Mouse (Mus musculus): ENCODE measurements around the gene Gabrd. TPM values are rescaled to one million over a fixed set of nuclear protein-coding genes. Genes with fewer than 3 reads are reported as not detected.

The Gabrd gene
- polyA plus RNA-seq, 1 experiment from 2014 or later, result not detected

GRCm38 (mm10) chr4:155371797-155372735, 25.8 kb downstream of the Gabrd start:
- WGBS, result 80% methylated on average over 5 of the region's 5 CpGs
- H3K9me3 ChIP-seq (replicated peaks), result no peaks in the 10 kb centered on the region
- H3K4me2 ChIP-seq (replicated peaks), result no peak overlapping the region

GRCm38 (mm10) chr4:155370737-155371715, 26.9 kb downstream of the Gabrd start:
- H3K9ac ChIP-seq, result no peak overlapping the region
- 90% methylated on average over 15 of the region's 15 CpGs for WGBS
- H3K36me3 ChIP-seq, result no peaks in the 10 kb centered on the region
- no peak overlapping the region for H3K4me3 ChIP-seq
- H3K4me2 ChIP-seq (replicated peaks), result no peak overlapping the region
- peaks cover 4% of the 10 kb centered on the region; the same call in 1 of the 2 replicates for H3K27me3 ChIP-seq
- H3K27ac ChIP-seq, result no peak overlapping the region
- H3K9me3 ChIP-seq (replicated peaks), result no peaks in the 10 kb centered on the region
- no peak for ATAC-seq (ENCODE audit: low FRiP score)
- H3K4me1 ChIP-seq, result no peaks in the 10 kb centered on the region

More at GRCm38 (mm10) chr4:155371797-155372735, 25.8 kb downstream of the Gabrd start:
- no peaks in the 10 kb centered on the region for H3K36me3 ChIP-seq
- 0 out of 2 replicates have a peak, but pooled peaks cover 2% of the 10 kb centered on the region for H3K27me3 ChIP-seq
- no peak overlapping the region for H3K4me3 ChIP-seq
- no peak overlapping the region for H3K27ac ChIP-seq
- no peak overlapping the region for H3K9ac ChIP-seq
- ATAC-seq (ENCODE audit: low FRiP score), result no peak
- no peaks in the 10 kb centered on the region for H3K4me1 ChIP-seq

DNA sequence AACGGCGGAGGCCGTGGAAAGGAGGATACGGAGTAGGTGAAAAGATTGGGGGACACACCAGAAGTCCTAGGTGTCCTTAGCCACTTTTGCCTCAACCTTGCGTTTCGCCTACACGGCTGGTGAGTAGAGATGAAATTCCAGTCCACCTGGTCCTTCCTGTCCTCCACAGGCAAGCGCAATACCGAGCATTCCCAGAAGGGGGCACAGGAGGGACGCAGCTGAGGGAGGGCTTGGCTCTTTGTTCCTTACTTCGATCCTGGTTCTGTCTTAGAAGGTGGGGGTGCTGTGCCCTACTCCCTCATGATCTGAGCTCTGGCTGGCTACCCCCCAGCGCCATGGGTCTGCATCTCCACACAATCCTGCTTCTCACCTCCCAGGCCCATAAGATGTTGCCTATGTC, 29.2 kb downstream of the Gabrd start:
- H3K9ac ChIP-seq, result no peak overlapping the region
- H3K27ac ChIP-seq, result no peak overlapping the region
- H3K36me3 ChIP-seq, result no peaks in the 10 kb centered on the region
- H3K27me3 ChIP-seq, result peaks cover 23% of the 10 kb centered on the region
- no peak overlapping the region for H3K4me2 ChIP-seq (replicated peaks)
- 20% methylated on average over 12 of the region's 12 CpGs for WGBS
- H3K4me3 ChIP-seq, result no peak overlapping the region
- no peak for ATAC-seq (ENCODE audit: low FRiP score)
- no peaks in the 10 kb centered on the region for H3K4me1 ChIP-seq
- no peaks in the 10 kb centered on the region for H3K9me3 ChIP-seq (replicated peaks)

DNA sequence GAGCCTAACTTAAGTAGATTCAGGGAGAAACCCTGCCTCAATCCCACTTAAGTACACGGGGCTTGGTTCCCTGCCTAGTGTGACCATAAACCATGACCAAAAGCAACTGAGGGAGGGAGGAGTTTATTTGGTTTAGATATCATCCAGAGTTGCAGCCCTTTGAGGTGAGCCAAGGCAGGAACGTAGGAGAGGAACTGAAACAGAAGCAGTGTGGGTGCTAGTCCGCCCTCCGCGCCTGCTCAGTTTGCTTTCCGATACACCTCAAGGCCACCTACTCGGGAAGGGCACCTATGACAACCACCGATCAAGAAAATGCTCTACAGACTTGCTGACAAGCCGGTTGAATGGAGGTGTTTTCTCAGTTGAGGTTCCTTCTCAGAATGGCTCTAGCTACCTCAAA, 30.2 kb downstream of the Gabrd start:
- no peak for ATAC-seq (ENCODE audit: low FRiP score)
- Histone ChIP-seq H3K27ac (no peak overlapping the region), H3K9ac (no peak overlapping the region), H3K4me1 (no peaks in the 10 kb centered on the region), H3K27me3 (peaks cover 32% of the 10 kb centered on the region), H3K4me3 (no peak overlapping the region), H3K4me2 (replicated peaks) (no peak overlapping the region), H3K36me3 (no peaks in the 10 kb centered on the region), H3K9me3 (replicated peaks) (no peaks in the 10 kb centered on the region)
- 89% methylated on average over 9 of the region's 9 CpGs for WGBS

DNA sequence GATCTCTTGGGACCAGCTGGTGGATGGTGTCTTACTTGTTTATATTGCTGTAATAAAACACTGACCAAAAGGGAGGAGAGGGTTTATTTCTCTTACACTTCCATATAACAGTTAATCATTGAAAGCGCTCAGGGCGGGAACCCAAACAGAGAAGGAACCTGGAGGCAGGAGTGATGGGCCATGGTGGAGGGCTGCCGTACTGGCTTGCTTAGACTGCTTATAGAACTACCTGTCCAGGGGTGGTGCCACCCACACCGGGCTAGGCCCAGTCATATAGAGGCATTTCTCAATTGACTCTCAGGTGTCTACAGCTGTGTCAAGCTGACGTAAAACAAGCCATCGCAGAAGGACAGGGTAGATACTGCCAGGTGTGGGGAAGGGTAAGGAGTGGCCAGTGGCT, 31.1 kb downstream of the Gabrd start:
- no peaks in the 10 kb centered on the region for H3K9me3 ChIP-seq (replicated peaks)
- no peaks in the 10 kb centered on the region for H3K36me3 ChIP-seq
- no peak overlapping the region for H3K9ac ChIP-seq
- no peak for ATAC-seq (ENCODE audit: low FRiP score)
- H3K4me1 ChIP-seq, result peaks cover 3% of the 10 kb centered on the region; the same call in 1 of the 2 replicates
- H3K4me2 ChIP-seq (replicated peaks), result no peak overlapping the region
- H3K4me3 ChIP-seq, result no peak overlapping the region
- peaks cover 42% of the 10 kb centered on the region for H3K27me3 ChIP-seq
- 91% methylated on average over 6 of the region's 6 CpGs for WGBS
- H3K27ac ChIP-seq, result no peak overlapping the region

- WGBS, result 38% methylated on average over 5 of the region's 5 CpGs
- H3K4me2 ChIP-seq (replicated peaks), result no peak overlapping the region
- peaks cover 13% of the 10 kb centered on the region; the same call in 1 of the 2 replicates for H3K4me1 ChIP-seq
- H3K27ac ChIP-seq, result no peak overlapping the region
- peaks cover 82% of the 10 kb centered on the region for H3K27me3 ChIP-seq
- no peak for ATAC-seq (ENCODE audit: low FRiP score)
- H3K36me3 ChIP-seq, result no peaks in the 10 kb centered on the region
- H3K9ac ChIP-seq, result no peak overlapping the region
- no peak overlapping the region for H3K4me3 ChIP-seq
- H3K9me3 ChIP-seq (replicated peaks), result no peaks in the 10 kb centered on the region
Measured at GRCm38 (mm10) chr4:155362443-155362842, 35.5 kb downstream of the Gabrd start.

- under 1% methylated on average over 42 of the region's 51 CpGs for WGBS
- Histone ChIP-seq H3K9me3 (replicated peaks) (no peaks in the 10 kb centered on the region), H3K4me1 (peaks cover 13% of the 10 kb centered on the region; the same call in 1 of the 2 replicates), H3K4me2 (replicated peaks) (peak within 1 kb of the TSS; percentile 59), H3K4me3 (peak within 1 kb of the TSS; percentile 44), H3K36me3 (no peaks in the 10 kb centered on the region), H3K27ac (no peak within 1 kb of the TSS), H3K9ac (peak within 1 kb of the TSS; percentile 38), H3K27me3 (peaks cover 82% of the 10 kb centered on the region)
- ATAC-seq (ENCODE audit: low FRiP score), result 0 out of 2 replicates have a peak, but pooled peaks have one; percentile 78
Measured at GRCm38 (mm10) chr4:155361303-155361791, 36.6 kb downstream of the Gabrd start, which contains the start of gene Prkcz. TSS of gene Prkcz (minus strand) at chr4:155361361.

DNA sequence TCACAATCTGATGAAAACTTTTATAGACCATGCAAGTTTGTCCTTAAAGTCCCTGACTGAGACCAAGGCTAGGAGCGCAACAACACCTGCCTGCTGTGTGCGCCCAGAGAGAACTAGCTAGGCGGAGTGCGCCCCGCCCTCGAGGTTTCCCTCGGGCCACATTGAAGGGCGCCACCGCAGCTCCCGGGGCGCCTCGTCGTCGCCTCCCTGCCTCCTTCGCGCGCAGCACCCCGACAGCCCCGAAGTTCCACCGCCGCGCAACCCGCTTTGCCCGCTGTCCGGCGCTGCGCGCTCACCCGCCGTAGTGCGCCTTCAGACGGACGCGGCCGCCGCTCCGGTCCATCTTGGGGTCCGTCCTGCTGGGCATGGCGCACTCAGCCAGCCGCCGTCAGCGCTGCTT, 37.1 kb downstream of the Gabrd start:
- H3K4me1 ChIP-seq, result peaks cover 13% of the 10 kb centered on the region; the same call in 1 of the 2 replicates
- H3K27ac ChIP-seq, result no peak overlapping the region
- H3K4me3 ChIP-seq, result peak overlapping the region; percentile 44
- peak overlapping the region; percentile 38 for H3K9ac ChIP-seq
- WGBS, result 4% methylated on average over 41 of the region's 42 CpGs
- H3K9me3 ChIP-seq (replicated peaks), result no peaks in the 10 kb centered on the region
- H3K36me3 ChIP-seq, result no peaks in the 10 kb centered on the region
- H3K4me2 ChIP-seq (replicated peaks), result peak overlapping the region; percentile 59
- 0 out of 2 replicates have a peak, but pooled peaks have one; percentile 11 for ATAC-seq (ENCODE audit: low FRiP score)
- H3K27me3 ChIP-seq, result peaks cover 78% of the 10 kb centered on the region

DNA sequence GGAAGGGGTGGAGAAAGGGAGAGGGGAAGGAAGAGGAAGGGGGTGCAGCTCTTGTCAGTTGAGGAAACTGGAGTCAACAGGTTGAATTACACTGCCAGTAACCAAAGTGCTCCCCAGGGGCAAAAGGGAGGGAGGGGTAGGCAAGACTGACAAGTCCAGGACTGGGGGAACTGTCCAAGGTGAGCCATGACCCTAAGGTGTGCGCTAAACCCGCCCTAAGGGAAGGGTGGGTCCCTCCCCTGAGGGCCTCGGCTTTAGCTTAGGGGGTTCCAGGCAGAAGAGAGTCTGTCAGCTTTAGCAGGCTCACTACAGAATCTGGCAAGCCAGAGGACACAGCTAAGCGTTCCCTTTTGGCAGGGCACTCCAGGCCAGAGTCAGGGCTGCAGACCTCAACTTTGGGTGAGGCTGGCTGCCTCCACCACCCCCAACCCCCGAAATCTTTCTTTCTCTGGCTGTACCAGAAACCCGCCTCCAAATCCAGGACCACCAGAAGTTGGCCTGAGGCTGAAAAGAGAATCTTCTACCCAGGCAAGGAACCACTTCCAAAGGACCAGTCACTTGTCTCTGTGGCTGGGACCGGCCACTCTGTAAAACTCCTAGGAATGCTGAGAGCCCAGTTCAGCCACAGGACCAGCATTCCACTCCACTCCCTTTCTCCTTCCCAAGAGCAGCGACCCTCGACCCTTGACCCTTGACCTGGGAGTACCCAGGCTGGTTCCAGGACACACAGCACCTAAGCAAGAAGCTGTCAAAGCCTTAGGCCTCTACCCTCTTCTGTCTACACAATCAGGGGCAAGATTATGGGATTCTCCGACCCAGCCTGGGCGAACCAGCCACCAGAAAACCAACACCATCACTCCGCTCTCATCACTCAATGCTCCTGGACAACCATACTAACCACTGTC, 38.1 kb downstream of the Gabrd start:
- H3K27me3 ChIP-seq, result peaks cover 68% of the 10 kb centered on the region
- ATAC-seq (ENCODE audit: low FRiP score), result no peak
- WGBS, result 44% methylated on average over 12 of the region's 12 CpGs
- H3K4me2 ChIP-seq (replicated peaks), result no peak overlapping the region
- H3K9ac ChIP-seq, result no peak overlapping the region
- no peaks in the 10 kb centered on the region for H3K36me3 ChIP-seq
- H3K27ac ChIP-seq, result no peak overlapping the region
- H3K4me1 ChIP-seq, result peaks cover 13% of the 10 kb centered on the region; the same call in 1 of the 2 replicates
- H3K4me3 ChIP-seq, result no peak overlapping the region
- H3K9me3 ChIP-seq (replicated peaks), result no peaks in the 10 kb centered on the region

DNA sequence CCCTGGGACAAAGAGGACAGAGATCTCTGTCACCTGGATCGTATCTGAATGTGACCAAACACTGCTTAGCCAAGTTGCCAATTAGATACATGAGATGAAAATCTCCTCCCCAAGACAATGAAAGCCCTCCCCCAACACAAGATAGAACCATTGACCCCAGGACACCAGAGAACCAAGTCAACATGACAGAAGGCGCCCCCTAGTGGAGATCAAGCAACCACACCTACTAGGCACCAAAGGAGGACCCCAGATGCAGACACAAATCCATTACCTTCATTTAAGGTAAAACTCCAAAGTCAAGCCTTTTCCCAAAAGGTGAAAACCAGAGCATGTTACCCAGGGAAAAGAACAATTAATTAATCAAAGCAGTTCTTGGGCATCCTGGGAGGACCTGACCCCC, 40.3 kb downstream of the Gabrd start:
- H3K4me1 ChIP-seq, result peaks cover 13% of the 10 kb centered on the region; the same call in 1 of the 2 replicates

DNA sequence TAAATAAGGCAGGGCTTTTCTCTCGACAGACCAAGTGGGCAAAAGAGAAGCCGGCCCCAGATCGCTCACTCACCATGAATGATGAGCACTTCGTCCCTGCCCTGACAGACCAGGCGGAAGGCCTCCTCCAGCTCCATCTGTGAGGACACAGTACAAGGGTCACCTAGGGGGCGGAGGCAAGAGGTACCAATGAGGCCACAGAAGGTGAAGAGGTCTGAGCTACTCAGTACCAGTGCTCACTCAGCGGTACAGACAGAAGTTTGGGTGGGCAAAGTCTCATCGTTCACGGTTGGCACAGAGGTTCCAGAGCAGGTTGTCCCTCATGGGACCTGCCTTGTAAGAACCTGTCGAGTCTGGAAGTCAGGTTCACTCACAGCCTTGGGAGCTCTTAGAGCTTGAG, 41.6 kb downstream of the Gabrd start:
- 0 out of 2 replicates have a peak, but pooled peaks cover 5% of the 10 kb centered on the region for H3K4me1 ChIP-seq
- no peaks in the 10 kb centered on the region for H3K36me3 ChIP-seq
- ATAC-seq (ENCODE audit: low FRiP score), result no peak
- WGBS, result 93% methylated on average over 10 of the region's 10 CpGs
- no peak overlapping the region for H3K4me2 ChIP-seq (replicated peaks)
- no peak overlapping the region for H3K4me3 ChIP-seq
- H3K27me3 ChIP-seq, result peaks cover 36% of the 10 kb centered on the region
- no peaks in the 10 kb centered on the region for H3K9me3 ChIP-seq (replicated peaks)
- H3K27ac ChIP-seq, result no peak overlapping the region
- no peak overlapping the region for H3K9ac ChIP-seq

More for the DNA sequence above, 40.3 kb downstream of the Gabrd start:
- H3K27me3 ChIP-seq, result peaks cover 48% of the 10 kb centered on the region
- H3K9me3 ChIP-seq (replicated peaks), result no peaks in the 10 kb centered on the region
- H3K27ac ChIP-seq, result no peak overlapping the region
- no peak overlapping the region for H3K9ac ChIP-seq
- H3K4me3 ChIP-seq, result no peak overlapping the region
- no peaks in the 10 kb centered on the region for H3K36me3 ChIP-seq
- WGBS, result 54% methylated on average over 2 of the region's 2 CpGs
- H3K4me2 ChIP-seq (replicated peaks), result no peak overlapping the region
- no peak for ATAC-seq (ENCODE audit: low FRiP score)

Data from hindbrain, embryonic 12.5 days (tissue).